Mouse (Mus musculus) stomach, embryonic 16.5 days (tissue): ENCODE measurements at regions not wholly inside any gene's neighbourhood (a gene's known extent, or its start where the extent isn't known, plus 50 kb on each side); places are given as distances from the start of the nearest gene placed in this dataset.
"Not testable (repeated sequence)": the region's sequence is repeated elsewhere in the genome, so short reads cannot be mapped to it uniquely, and the experiment has no call there.

Experiments used
- ATAC-seq: fragments of 200-750 bp; cut with Nextera tagmentation; 2 replicates; pipeline ENCODE4 v1.8.0; 2017; ENCODE audit warnings: moderate number of reproducible peaks, moderate TSS enrichment; ENCODE audit not compliant: insufficient read depth, low FRiP score
- H3K27ac ChIP-seq: fragments of 300-500 bp; sonication (generic); 2 replicates; pipeline ENCODE4 v1.5.1; 2014; ENCODE audit warnings: low read length
- H3K27me3 ChIP-seq: fragments of 300-500 bp; sonication (generic); 2 replicates; pipeline ENCODE4 v1.6.1; 2014; ENCODE audit warnings: low read length, control low read depth, mixed read lengths; ENCODE audit not compliant: control insufficient read depth, insufficient read depth
- H3K36me3 ChIP-seq: fragments of 300-500 bp; sonication (generic); 2 replicates; pipeline ENCODE4 v1.6.1; 2014; ENCODE audit warnings: low read length; ENCODE audit not compliant: control insufficient read depth, insufficient read depth
- H3K4me1 ChIP-seq: fragments of 300-500 bp; sonication (generic); 2 replicates; pipeline ENCODE4 v1.6.1; 2014; ENCODE audit warnings: low read length, control low read depth, mixed read lengths; ENCODE audit not compliant: control insufficient read depth, insufficient read depth
- H3K4me2 ChIP-seq: fragments of 300-500 bp; sonication (generic); 2 replicates; pipeline ENCODE4 v1.6.1; 2014; ENCODE audit warnings: low read depth, low read length, mixed read lengths
- H3K4me3 ChIP-seq: fragments of 300-500 bp; sonication (generic); replicated peaks from 2 replicates; pipeline ENCODE4 v1.5.1; 2014; ENCODE audit warnings: mild to moderate bottlenecking, low read length
- H3K9ac ChIP-seq: fragments of 300-500 bp; sonication (generic); 2 replicates; pipeline ENCODE4 v1.6.1; 2014; ENCODE audit warnings: low read length
- H3K9me3 ChIP-seq: fragments of 300-500 bp; sonication (generic); replicated peaks from 2 replicates; pipeline ENCODE4 v1.6.1; 2016; ENCODE audit warnings: low read length, control low read depth; ENCODE audit not compliant: control insufficient read depth
- WGBS: fragments of 180-500 bp; shearing (Covaris S2); extraction: QIAGEN DNeasy Blood & Tissue Kit; methylation state at CpG from one replicate; pipeline ENCODE4 v1.1.7; 2014; 5-methylcytosine and 5-hydroxymethylcytosine counted together

DNA sequence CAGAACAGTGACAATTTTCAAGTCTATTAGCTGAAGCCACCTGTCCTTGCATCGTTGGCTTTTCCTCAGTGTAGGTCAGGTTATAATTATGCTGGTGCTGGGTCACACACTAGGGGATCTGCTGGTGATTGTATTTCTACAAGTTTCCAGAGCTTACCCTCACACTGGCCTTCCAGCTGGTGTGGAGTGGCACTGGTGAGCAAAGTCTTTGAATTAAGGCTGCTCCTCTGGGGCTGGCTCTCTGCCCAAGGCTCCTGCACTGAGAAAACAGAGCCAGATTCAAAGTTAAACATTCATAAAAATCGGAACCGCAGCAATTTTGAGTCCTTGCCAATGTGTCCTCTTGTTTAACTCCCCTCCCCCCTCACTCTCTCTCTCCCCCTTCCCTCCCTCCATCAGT lies 75.7 kb upstream of the Creb5 start:
- Histone ChIP-seq H3K4me2 (no peak overlapping the region), H3K27ac (no peak overlapping the region), H3K4me1 (peaks cover 13% of the 10 kb centered on the region), H3K36me3 (no peaks in the 10 kb centered on the region), H3K9ac (no peak overlapping the region), H3K9me3 (no peaks in the 10 kb centered on the region), H3K27me3 (no peaks in the 10 kb centered on the region), H3K4me3 (no peak overlapping the region)
- WGBS: 18% methylated on average over 3 of the region's 3 CpGs
- ATAC-seq: peak; percentile 60; the same call in 1 of the 2 replicates

DNA sequence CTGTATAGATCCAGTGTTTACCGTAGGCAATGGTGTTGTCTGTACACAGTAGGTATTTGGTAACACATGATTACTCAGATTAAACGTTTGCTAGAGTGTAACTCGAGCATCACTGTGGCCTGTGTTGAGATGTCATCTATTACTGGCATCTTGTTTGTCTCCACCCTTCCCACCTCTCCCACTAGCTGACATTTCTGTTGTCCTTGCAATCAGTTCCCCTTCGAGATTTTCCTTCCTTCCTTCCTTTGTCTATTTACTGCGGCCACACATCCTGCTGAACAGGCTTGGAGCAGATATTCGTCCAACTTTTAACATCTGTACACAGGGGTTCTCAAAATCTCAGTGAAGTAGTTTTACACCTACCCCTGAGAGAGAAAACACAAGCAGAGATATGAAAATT lies 77.7 kb upstream of the Creb5 start:
- no peak for ATAC-seq
- no peak overlapping the region for H3K4me2 ChIP-seq
- WGBS: 49% methylated on average over 6 of the region's 6 CpGs
- H3K9me3 ChIP-seq: no peaks in the 10 kb centered on the region
- H3K4me3 ChIP-seq: no peak overlapping the region
- H3K27ac ChIP-seq: no peak overlapping the region
- H3K27me3 ChIP-seq: no peaks in the 10 kb centered on the region
- peaks cover 13% of the 10 kb centered on the region for H3K4me1 ChIP-seq
- H3K36me3 ChIP-seq: no peaks in the 10 kb centered on the region
- H3K9ac ChIP-seq: no peak overlapping the region

DNA sequence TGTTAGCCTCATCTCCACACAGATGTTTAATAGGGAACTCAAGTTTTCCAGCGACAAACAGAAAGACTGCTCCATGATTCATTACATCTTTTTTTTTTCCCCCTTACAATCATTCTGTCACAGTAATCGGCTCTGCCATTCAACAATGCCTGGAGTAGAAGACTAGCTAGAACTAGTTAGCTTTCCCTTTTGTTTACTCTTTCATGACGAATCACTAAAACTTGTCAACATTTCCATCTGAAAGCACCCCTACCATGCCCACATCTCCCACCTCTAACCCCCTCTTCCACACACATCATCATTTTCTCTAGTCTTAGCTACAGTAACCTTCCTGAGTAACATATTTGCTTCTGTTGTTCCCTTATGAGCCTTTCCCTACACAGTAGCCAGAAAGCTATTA lies 78.6 kb upstream of the Creb5 start:
- 30% methylated on average over 3 of the region's 3 CpGs for WGBS

DNA sequence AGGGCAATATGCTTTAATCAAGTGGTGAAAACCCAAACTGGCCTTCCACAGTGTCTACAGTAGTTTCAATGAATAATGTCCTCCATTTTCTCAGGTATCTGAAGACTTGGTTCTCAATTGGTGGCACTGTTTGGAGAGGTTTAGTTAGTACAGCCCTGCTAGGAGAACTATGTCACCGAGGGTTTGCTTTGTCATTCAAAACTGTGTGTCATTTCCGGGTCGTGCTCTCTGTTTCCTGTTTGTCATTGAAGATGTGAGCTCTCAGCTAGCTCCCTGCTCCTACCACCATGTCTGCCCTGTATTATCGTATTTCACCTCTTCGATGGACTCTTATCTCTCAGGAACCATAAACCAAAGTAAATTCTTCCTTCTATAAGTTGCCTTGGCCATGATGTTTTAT lies 79.3 kb upstream of the Creb5 start:
- peaks cover 13% of the 10 kb centered on the region for H3K4me1 ChIP-seq
- no peaks in the 10 kb centered on the region for H3K9me3 ChIP-seq
- no peak overlapping the region for H3K4me3 ChIP-seq
- no peak overlapping the region for H3K9ac ChIP-seq
- H3K36me3 ChIP-seq: no peaks in the 10 kb centered on the region
- no peak overlapping the region for H3K4me2 ChIP-seq
- WGBS: 74% methylated on average over 5 of the region's 5 CpGs
- no peaks in the 10 kb centered on the region for H3K27me3 ChIP-seq
- no peak for ATAC-seq
- H3K27ac ChIP-seq: no peak overlapping the region

More for the DNA sequence above, 78.6 kb upstream of the Creb5 start:
- H3K4me1 ChIP-seq: peaks cover 13% of the 10 kb centered on the region
- no peaks in the 10 kb centered on the region for H3K27me3 ChIP-seq
- ATAC-seq: no peak
- H3K4me2 ChIP-seq: no peak overlapping the region
- H3K9ac ChIP-seq: no peak overlapping the region
- H3K27ac ChIP-seq: no peak overlapping the region
- no peak overlapping the region for H3K4me3 ChIP-seq
- no peaks in the 10 kb centered on the region for H3K9me3 ChIP-seq
- no peaks in the 10 kb centered on the region for H3K36me3 ChIP-seq

DNA sequence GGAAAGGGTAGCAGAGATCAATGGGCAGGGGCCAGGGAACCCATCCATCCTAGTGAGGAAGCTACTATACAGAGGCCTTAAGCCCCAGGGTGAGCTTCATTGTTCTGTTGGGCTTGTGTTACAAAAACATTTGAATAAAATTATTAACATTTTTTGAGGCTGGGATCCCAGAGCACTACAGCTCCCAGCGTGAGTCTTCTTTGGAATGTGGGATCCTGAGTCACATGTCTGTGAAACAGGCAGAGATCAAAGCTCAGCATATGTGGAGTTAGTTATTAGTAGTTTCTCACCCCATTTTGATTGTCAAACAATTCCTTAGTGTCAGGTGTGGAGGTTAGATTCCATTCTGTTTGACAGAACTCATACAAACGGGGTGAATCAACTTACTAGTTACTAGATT lies 79.7 kb upstream of the Creb5 start:
- no peaks in the 10 kb centered on the region for H3K36me3 ChIP-seq
- ATAC-seq: no peak
- no peak overlapping the region for H3K4me3 ChIP-seq
- no peaks in the 10 kb centered on the region for H3K9me3 ChIP-seq
- no peak overlapping the region for H3K4me2 ChIP-seq
- H3K9ac ChIP-seq: no peak overlapping the region
- no peaks in the 10 kb centered on the region for H3K27me3 ChIP-seq
- H3K4me1 ChIP-seq: peaks cover 13% of the 10 kb centered on the region
- H3K27ac ChIP-seq: no peak overlapping the region
- 58% methylated on average over 2 of the region's 2 CpGs for WGBS

DNA sequence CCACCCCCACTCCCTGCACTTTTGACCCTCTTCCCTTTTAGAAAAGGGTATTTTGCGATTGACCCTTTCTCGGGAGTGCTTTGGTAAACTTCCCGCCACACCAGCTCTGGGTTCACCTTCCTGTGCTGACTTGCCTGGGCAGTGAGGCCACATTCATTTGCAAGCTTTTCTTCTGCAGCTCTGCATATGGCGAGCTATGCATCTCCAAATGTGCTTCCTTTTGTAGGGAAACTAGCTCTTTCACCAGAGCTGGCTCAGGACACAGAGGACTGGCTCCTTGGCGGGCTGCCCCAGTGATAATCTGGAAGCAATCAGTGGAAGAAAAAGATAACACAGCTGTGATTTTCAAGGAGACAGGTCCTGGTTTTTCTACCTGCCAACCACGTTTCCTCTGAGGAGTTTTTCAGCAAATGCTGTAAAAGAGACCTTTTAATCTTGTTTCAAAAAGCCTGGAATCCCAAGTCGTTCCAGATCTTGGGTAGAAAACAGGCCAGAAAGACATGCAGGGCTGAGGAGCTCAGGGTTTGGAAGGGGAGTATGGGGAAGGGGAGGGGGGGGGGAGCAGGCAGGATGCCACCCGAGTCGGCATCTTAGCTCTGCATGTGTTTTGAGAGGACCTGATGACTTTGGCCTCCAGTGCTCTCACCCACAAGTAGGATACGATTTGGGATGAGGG lies 85.7 kb upstream of the Creb5 start:
- H3K9me3 ChIP-seq: no peaks in the 10 kb centered on the region
- peaks cover 13% of the 10 kb centered on the region for H3K4me1 ChIP-seq
- H3K4me2 ChIP-seq: no peak overlapping the region
- H3K36me3 ChIP-seq: no peaks in the 10 kb centered on the region
- 14% methylated on average over 10 of the region's 10 CpGs for WGBS
- H3K4me3 ChIP-seq: no peak overlapping the region
- H3K27ac ChIP-seq: no peak overlapping the region; the same call in 1 of the 2 replicates
- H3K9ac ChIP-seq: no peak overlapping the region
- ATAC-seq: 0 out of 2 replicates have a peak, but pooled peaks have one; percentile 17
- H3K27me3 ChIP-seq: no peaks in the 10 kb centered on the region

DNA sequence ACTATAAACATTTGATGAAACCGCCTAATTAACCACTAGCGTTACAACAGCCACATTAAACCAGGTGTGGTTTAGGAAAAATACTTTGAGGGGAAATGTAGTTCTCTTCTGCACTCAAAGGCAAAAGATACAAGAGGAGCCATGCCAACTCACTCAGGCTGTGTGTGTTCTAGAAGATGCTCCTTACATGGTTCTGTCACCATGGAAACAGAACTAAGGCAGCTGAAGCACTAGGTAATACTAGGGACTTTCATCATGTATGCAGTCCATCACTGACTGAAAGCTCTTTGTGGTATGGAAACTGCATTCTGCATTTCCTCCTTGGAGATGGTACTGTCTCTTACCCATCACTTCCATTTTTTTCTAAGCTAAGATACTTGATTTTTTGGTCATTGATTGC lies 87.6 kb upstream of the Creb5 start:
- Histone ChIP-seq H3K27me3 (no peaks in the 10 kb centered on the region), H3K4me1 (peaks cover 13% of the 10 kb centered on the region), H3K36me3 (no peaks in the 10 kb centered on the region), H3K4me3 (no peak overlapping the region), H3K4me2 (no peak overlapping the region), H3K9me3 (no peaks in the 10 kb centered on the region), H3K27ac (no peak overlapping the region), H3K9ac (no peak overlapping the region)
- WGBS: 97% methylated on average over 2 of the region's 2 CpGs
- ATAC-seq: no peak

DNA sequence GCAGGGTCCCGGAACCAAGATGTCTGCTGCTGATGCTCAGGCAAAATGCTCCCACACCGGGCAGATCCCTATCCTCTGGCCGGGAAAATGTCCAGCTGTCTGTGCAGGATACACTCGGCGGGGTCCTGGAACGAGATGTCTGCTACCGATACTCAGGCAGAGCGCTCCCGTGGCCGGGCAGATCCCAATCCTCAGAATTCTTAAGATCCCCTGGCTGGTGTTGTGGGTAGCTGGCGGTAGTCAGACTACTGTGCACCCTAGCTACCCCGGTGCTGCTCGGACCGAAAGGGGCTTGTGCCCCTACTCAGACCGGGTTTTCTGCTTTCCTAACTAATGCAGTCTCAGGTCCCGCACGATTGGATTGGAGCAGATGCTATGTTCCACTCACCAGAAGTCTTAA lies 104.9 kb upstream of the Creb5 start:
- H3K4me3 ChIP-seq, H3K27ac ChIP-seq, H3K4me2 ChIP-seq, H3K27me3 ChIP-seq, H3K9me3 ChIP-seq, ATAC-seq, H3K9ac ChIP-seq, H3K4me1 ChIP-seq, H3K36me3 ChIP-seq: not testable (repeated sequence)
- 93% methylated on average over 17 of the region's 17 CpGs for WGBS

DNA sequence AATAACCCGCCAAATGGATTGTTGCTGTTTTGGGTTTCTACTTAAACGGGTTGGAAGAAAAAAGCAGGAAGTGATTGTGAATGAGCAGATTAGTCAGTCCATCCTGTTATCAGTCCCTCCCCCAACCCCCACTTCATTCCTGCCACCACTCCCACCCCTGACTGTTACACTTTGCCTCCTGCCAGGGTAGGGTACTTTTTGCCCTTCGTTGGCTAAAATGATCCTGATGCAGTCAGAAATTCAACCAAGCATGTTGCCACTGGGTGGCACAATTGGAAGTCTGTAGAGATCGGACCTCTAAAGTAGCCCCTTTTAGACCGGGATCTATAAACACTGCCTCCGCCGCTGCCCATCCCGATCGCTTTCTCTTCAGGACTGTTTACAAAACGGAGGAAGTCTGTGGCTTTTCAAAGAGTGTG lies 96.0 kb upstream of the Jazf1 start:
- H3K36me3 ChIP-seq: no peaks in the 10 kb centered on the region
- H3K9me3 ChIP-seq: no peaks in the 10 kb centered on the region
- H3K27me3 ChIP-seq: no peaks in the 10 kb centered on the region
- peak overlapping the region; percentile 28 for H3K4me3 ChIP-seq
- H3K4me2 ChIP-seq: peak overlapping the region; percentile 52
- no peak overlapping the region for H3K27ac ChIP-seq
- no peak for ATAC-seq
- WGBS: 5% methylated on average over 10 of the region's 10 CpGs
- no peak overlapping the region for H3K9ac ChIP-seq
- peaks cover 4% of the 10 kb centered on the region; the same call in 1 of the 2 replicates for H3K4me1 ChIP-seq
